Mouse (Mus musculus): ENCODE measurements around the gene 4933405O20Rik.

The 4933405O20Rik gene

GRCm38 (mm10) chr7:50598890-50599289, at the start of gene 4933405O20Rik:
TSS of gene 4933405O20Rik (plus strand) at chr7:50599190.
- CTCF ChIA-PET: no interaction called here

- CTCF ChIA-PET: no interaction called here
Measured at GRCm38 (mm10) chr7:50549572-50549971, 49.4 kb upstream of the 4933405O20Rik start.

DNA sequence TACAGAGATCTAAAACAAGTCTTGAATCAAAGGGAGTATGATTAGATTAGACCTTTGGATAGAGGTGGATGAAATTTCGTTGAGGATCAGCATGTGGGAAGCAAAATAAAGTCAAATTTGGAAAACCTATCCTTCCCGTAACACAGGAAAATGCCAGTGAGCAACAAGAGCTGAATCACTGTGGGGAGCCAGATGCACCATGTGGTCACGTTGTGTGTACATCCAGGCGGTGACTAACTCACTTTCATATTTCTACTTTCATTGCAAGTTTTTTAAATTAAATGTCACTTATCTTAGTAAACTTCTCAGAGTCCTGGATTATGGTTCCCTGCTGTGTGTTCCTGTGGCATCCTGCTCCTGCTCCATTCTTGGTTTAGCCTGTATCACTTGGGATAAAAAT, 47.6 kb upstream of the 4933405O20Rik start:
- CTCF ChIA-PET: no interaction called here

DNA sequence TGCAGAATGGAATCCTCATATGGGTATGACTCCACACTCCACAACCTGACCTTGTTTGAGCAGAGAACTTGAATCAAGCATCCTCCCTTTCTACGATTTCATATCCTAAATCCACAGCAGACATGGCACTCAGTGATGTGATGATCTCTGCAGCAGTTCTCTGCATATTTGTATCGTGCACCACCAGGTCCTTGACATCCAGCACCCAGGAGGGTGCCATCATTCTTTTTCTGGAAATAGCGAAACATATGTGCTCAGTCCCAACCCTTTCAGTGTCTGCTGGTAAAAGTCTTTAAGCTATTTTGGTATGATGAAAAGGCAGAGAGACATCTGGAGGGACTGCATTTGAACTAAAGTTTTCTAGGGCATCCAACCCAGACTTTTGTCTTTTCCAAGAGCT, 36.3 kb upstream of the 4933405O20Rik start:
- CTCF ChIA-PET: no interaction called here

GRCm38 (mm10) chr7:50573841-50574240, 25.1 kb upstream of the 4933405O20Rik start:
- CTCF ChIA-PET: no interaction called here

- CTCF ChIA-PET: no interaction called here
Measured at GRCm38 (mm10) chr7:50588642-50589424, 10.2 kb upstream of the 4933405O20Rik start.

GRCm38 (mm10) chr7:50614101-50614500, 15.1 kb downstream of the 4933405O20Rik start:
- CTCF ChIA-PET: no interaction called here

GRCm38 (mm10) chr7:50629186-50629585, 30.2 kb downstream of the 4933405O20Rik start:
- CTCF ChIA-PET: no interaction called here

GRCm38 (mm10) chr7:50633147-50633546, 34.2 kb downstream of the 4933405O20Rik start:
- CTCF ChIA-PET: no interaction called here
